9 mouse cellular contexts compared by ENCODE assay signal in genomic region chr13:49449318-49449749, GRCm38 (mm10). TPM values are rescaled to one million over a fixed set of nuclear protein-coding genes. Genes with fewer than 3 reads are reported as not detected.
DNase-seq lines count a peak whose midpoint lies in the region; ATAC-seq and TF ChIP-seq lines count a peak whose summit lies in the region.
"Had no signal": no experiment of that assay in that cellular context is flagged by ENCODE, and none has a peak within 500 bp of the region (broad histone marks: within the 10 kb centered on the region; RNA-seq: fewer than 3 reads in every experiment).

No protein-coding gene starts in this region.

- no peak overlapping the region for H3K27ac ChIP-seq in heart, embryonic 14.5 days (replicated peaks in 1 of 2; ENCODE audit: control insufficient read depth in 1 of 2, insufficient read depth in 1 of 2, low read depth in 2 of 2, low read length in 2 of 2)
- no peak overlapping the region for H3K27ac ChIP-seq in liver, embryonic 14.5 days
- H3K27ac ChIP-seq in neural tube, embryonic 13.5 days (replicated peaks) = no peak overlapping the region

- H3K4me3 ChIP-seq in heart, embryonic 14.5 days (ENCODE audit: control insufficient read depth in 1 of 2, insufficient read depth in 1 of 2, low read depth in 1 of 2, low read length in 2 of 2) = no peak overlapping the region
- H3K4me3 ChIP-seq in liver, embryonic 14.5 days (ENCODE audit: insufficient read depth in 1 of 2, low read depth in 2 of 2, low read length in 2 of 2) = no peak overlapping the region
- no peak overlapping the region for H3K4me3 ChIP-seq in neural tube, embryonic 13.5 days

- DNase-seq in CD4-positive, CD25-positive, alpha-beta regulatory T cell, adult 2 months (ENCODE audit: low read depth, low spot score) = peak; percentile 85
- DNase-seq in brain, adult 2 months (ENCODE audit: low read depth, low spot score) = peak; percentile 89
- DNase-seq in kidney, postnatal 10 days = peak; percentile 91
- DNase-seq in liver, embryonic 14.5 days (ENCODE audit: low read depth in 3 of 3, low spot score in 3 of 3) = peak; percentile 34 to 41 (median 36)
- peak; percentile 48 for DNase-seq in telencephalon, adult 2 months (ENCODE audit: low read depth, low spot score)

- 29% methylated on average over 5 of the region's 5 CpGs for WGBS in heart, embryonic 14.5 days
- WGBS in liver, embryonic 14.5 days (ENCODE audit: insufficient replicate concordance) = 41% methylated on average over 5 of the region's 5 CpGs
- WGBS in neural tube, embryonic 13.5 days = 44% methylated on average over 5 of the region's 5 CpGs

- no peak overlapping the region for H3K9ac ChIP-seq in heart, embryonic 14.5 days (ENCODE audit: low read length)
- no peak overlapping the region for H3K9ac ChIP-seq in liver, embryonic 14.5 days (replicated peaks)
- no peak overlapping the region for H3K9ac ChIP-seq in neural tube, embryonic 13.5 days

- peak; percentile 97 for TF ChIP-seq CTCF in liver, embryonic 14.5 days (IDR thresholded peaks at IDR 0.05; ENCODE audit: low read depth)

- no peak overlapping the region for H3K4me2 ChIP-seq in heart, embryonic 14.5 days (ENCODE audit: low read length)
- no peak overlapping the region for H3K4me2 ChIP-seq in liver, embryonic 14.5 days (ENCODE audit: low read depth)
- H3K4me2 ChIP-seq in neural tube, embryonic 13.5 days = no peak overlapping the region

- no peaks in the 10 kb centered on the region for H3K9me3 ChIP-seq in heart, embryonic 14.5 days (ENCODE audit: control insufficient read depth, low read length)
- no peaks in the 10 kb centered on the region for H3K9me3 ChIP-seq in liver, embryonic 14.5 days (ENCODE audit: control insufficient read depth, low read length)
- H3K9me3 ChIP-seq in neural tube, embryonic 13.5 days = no peaks in the 10 kb centered on the region

- H3K27me3 ChIP-seq in heart, embryonic 14.5 days (ENCODE audit: control insufficient read depth, insufficient read depth, low read length) = no peaks in the 10 kb centered on the region
- no peaks in the 10 kb centered on the region for H3K27me3 ChIP-seq in liver, embryonic 14.5 days (ENCODE audit: control insufficient read depth, insufficient read depth, low read length)
- H3K27me3 ChIP-seq in neural tube, embryonic 13.5 days = no peaks in the 10 kb centered on the region

- no peak for TF ChIP-seq EP300 in liver, embryonic 14.5 days (IDR thresholded peaks at IDR 0.05; ENCODE audit: low read depth)

- ATAC-seq in erythroblast, adult 5-6 weeks (replicated peaks; ENCODE audit: low FRiP score, poor library complexity, severe bottlenecking) = peak; percentile 86
- ATAC-seq in heart, embryonic 14.5 days (ENCODE audit: insufficient number of reproducible peaks, insufficient read depth, low FRiP score, low read depth) = peak; percentile 83; the same call in 1 of the 2 replicates
- ATAC-seq in liver, embryonic 14.5 days (ENCODE audit: insufficient read depth) = peak; percentile 47; the same call in 1 of the 2 replicates
- ATAC-seq in neural tube, embryonic 13.5 days (ENCODE audit: low read depth) = peak; percentile 75

- H3K4me1 ChIP-seq in heart, embryonic 14.5 days (ENCODE audit: control insufficient read depth in 2 of 2, insufficient read depth in 2 of 2, low read length in 2 of 2) = no peaks in the 10 kb centered on the region; a peak in 1 of 4 replicates
- peaks cover 0 to 2% of the 10 kb centered on the region in 2 experiments; a peak in 1 of 4 replicates for H3K4me1 ChIP-seq in liver, embryonic 14.5 days (replicated peaks; ENCODE audit: control insufficient read depth in 2 of 2, insufficient read depth in 2 of 2, low read length in 1 of 2)
- no peaks in the 10 kb centered on the region for H3K4me1 ChIP-seq in neural tube, embryonic 13.5 days (replicated peaks)

- peaks cover 50% of the 10 kb centered on the region for H3K36me3 ChIP-seq in heart, embryonic 14.5 days (ENCODE audit: control insufficient read depth, insufficient read depth, low read length)
- H3K36me3 ChIP-seq in liver, embryonic 14.5 days (replicated peaks; ENCODE audit: control insufficient read depth, insufficient read depth, low read depth) = peaks cover 2% of the 10 kb centered on the region; the same call in 1 of the 2 replicates
- peaks cover 56% of the 10 kb centered on the region for H3K36me3 ChIP-seq in neural tube, embryonic 13.5 days

RNA-seq across cellular contexts. Expression of gene Ippk, which starts 28.3 kb away (rescaled TPM):
- 1.5 and 1.9 TPM in 2 replicates for total RNA-seq in erythroblast, adult 5-6 weeks (2015; ENCODE audit: low replicate concordance)
- 1.5 and 5.7 TPM in 2 replicates for total RNA-seq in erythroblast, adult 5-6 weeks (2017; ENCODE audit: low replicate concordance)
- 10.8 and 11.2 TPM in 2 replicates for polyA plus RNA-seq in heart, embryonic 14.5 days (2014; fragmentation: Nextera tagmentation; extraction: Ambion mirVana)
- 3.0 and 4.0 TPM in 2 replicates for polyA plus RNA-seq in liver, embryonic 14.5 days (2012; rRNA removed)
- 7.1 and 7.2 TPM in 2 replicates for polyA plus RNA-seq in liver, embryonic 14.5 days (2014; fragmentation: Nextera tagmentation; extraction: Ambion mirVana)
- polyA plus RNA-seq in neural tube, embryonic 13.5 days (2015; fragmentation: Nextera tagmentation; extraction: Ambion mirVana) = 12.5 and 13.4 TPM in 2 replicates

RNA-seq across cellular contexts. Expression of gene Tes3-ps, which starts 43.8 kb away (rescaled TPM):
- 0.77 and 0.84 TPM in 2 replicates for total RNA-seq in erythroblast, adult 5-6 weeks (2015; ENCODE audit: low replicate concordance)
- total RNA-seq in erythroblast, adult 5-6 weeks (2017; ENCODE audit: low replicate concordance) = 3.0 and 5.4 TPM in 2 replicates
- 0.54 and 0.73 TPM in 2 replicates for polyA plus RNA-seq in heart, embryonic 14.5 days (2014; fragmentation: Nextera tagmentation; extraction: Ambion mirVana)
- polyA plus RNA-seq in liver, embryonic 14.5 days (2012; rRNA removed) = 0.05 and 0.13 TPM in 2 replicates
- polyA plus RNA-seq in liver, embryonic 14.5 days (2014; fragmentation: Nextera tagmentation; extraction: Ambion mirVana) = 0.42 and 0.44 TPM in 2 replicates
- polyA plus RNA-seq in neural tube, embryonic 13.5 days (2015; fragmentation: Nextera tagmentation; extraction: Ambion mirVana) = 0.68 and 0.75 TPM in 2 replicates
- polyA plus RNA-seq: gonadal fat pad, adult 2 months had no signal

RNA-seq across cellular contexts. Expression of gene Ecm2, which starts 55.3 kb away (rescaled TPM):
- total RNA-seq in erythroblast, adult 5-6 weeks (2015; ENCODE audit: low replicate concordance) = not detected in 2 replicates
- 0.09 and 0.70 TPM in 2 replicates for total RNA-seq in erythroblast, adult 5-6 weeks (2017; ENCODE audit: low replicate concordance)
- polyA plus RNA-seq in heart, embryonic 14.5 days (2014; fragmentation: Nextera tagmentation; extraction: Ambion mirVana) = 3.7 and 5.6 TPM in 2 replicates
- 0.11 and 0.19 TPM in 2 replicates for polyA plus RNA-seq in liver, embryonic 14.5 days (2012; rRNA removed)
- polyA plus RNA-seq in liver, embryonic 14.5 days (2014; fragmentation: Nextera tagmentation; extraction: Ambion mirVana) = 0.10 and 0.19 TPM in 2 replicates
- 1.0 and 1.7 TPM in 2 replicates for polyA plus RNA-seq in neural tube, embryonic 13.5 days (2015; fragmentation: Nextera tagmentation; extraction: Ambion mirVana)

Comparison
In these comparisons a context has a peak if more than half of its experiments do, and no peak if none do; other contexts are left out.
1. DNase-seq: peak in every context shown above with its lines; median percentile 91 in kidney, postnatal 10 days; 89 in brain, adult 2 months; 85 in CD4-positive, CD25-positive, alpha-beta regulatory T cell, adult 2 months; 48 in telencephalon, adult 2 months; 36 in liver, embryonic 14.5 days.